Mouse (Mus musculus): Measurements from ENCODE around the gene Olfr209. TPM values are rescaled to one million over a fixed set of nuclear protein-coding genes. Genes with fewer than 3 reads are reported as not detected.

The Olfr209 gene
- not detected in 2 replicates for polyA plus RNA-seq (2015; fragmentation: Nextera tagmentation; extraction: Ambion mirVana)

- Histone ChIP-seq H3K4me2 (no peak within 1 kb of the TSS), H3K9ac (no peak within 1 kb of the TSS), H3K27me3 (no peaks in the 10 kb centered on the region), H3K9me3 (replicated peaks) (no peaks in the 10 kb centered on the region), H3K27ac (no peak within 1 kb of the TSS), H3K36me3 (no peaks in the 10 kb centered on the region), H3K4me3 (no peak within 1 kb of the TSS), H3K4me1 (replicated peaks) (no peaks in the 10 kb centered on the region)
- ATAC-seq (replicated peaks; ENCODE audit: insufficient number of reproducible peaks, insufficient read depth, low FRiP score, low read depth): no peak
- 63% methylated on average over 2 of the region's 2 CpGs for WGBS
Measured at GRCm38 (mm10) chr16:59363893-59364292, at the start of gene Olfr209. Gene Olfr209, minus strand, starts transcription at chr16:59363993.

- no peaks in the 10 kb centered on the region for H3K9me3 ChIP-seq (replicated peaks)
- H3K4me1 ChIP-seq (replicated peaks): 0 out of 2 replicates have a peak, but pooled peaks cover 2% of the 10 kb centered on the region
- H3K27ac ChIP-seq: no peak overlapping the region
- H3K4me2 ChIP-seq: no peak overlapping the region
- H3K4me3 ChIP-seq: no peak overlapping the region
- WGBS: 44% methylated on average over 4 of the region's 4 CpGs
- no peaks in the 10 kb centered on the region for H3K36me3 ChIP-seq
- no peak for ATAC-seq (replicated peaks; ENCODE audit: insufficient number of reproducible peaks, insufficient read depth, low FRiP score, low read depth)
- no peak overlapping the region for H3K9ac ChIP-seq
- no peaks in the 10 kb centered on the region for H3K27me3 ChIP-seq
Measured at GRCm38 (mm10) chr16:59413475-59413874, 49.7 kb upstream of the Olfr209 start.

- 56% methylated on average over 2 of the region's 2 CpGs for WGBS
- no peak for ATAC-seq (replicated peaks; ENCODE audit: insufficient number of reproducible peaks, insufficient read depth, low FRiP score, low read depth)
- Histone ChIP-seq H3K36me3 (no peaks in the 10 kb centered on the region), H3K4me1 (replicated peaks) (0 out of 2 replicates have a peak, but pooled peaks cover 2% of the 10 kb centered on the region), H3K27ac (no peak overlapping the region), H3K4me3 (no peak overlapping the region), H3K9ac (no peak overlapping the region), H3K4me2 (no peak overlapping the region), H3K9me3 (replicated peaks) (no peaks in the 10 kb centered on the region), H3K27me3 (no peaks in the 10 kb centered on the region)
Measured at GRCm38 (mm10) chr16:59409800-59410199, 46.0 kb upstream of the Olfr209 start.

- Histone ChIP-seq H3K4me2 (no peak overlapping the region), H3K27ac (no peak overlapping the region), H3K9me3 (replicated peaks) (no peaks in the 10 kb centered on the region), H3K27me3 (no peaks in the 10 kb centered on the region), H3K4me3 (no peak overlapping the region), H3K36me3 (no peaks in the 10 kb centered on the region), H3K9ac (no peak overlapping the region), H3K4me1 (replicated peaks) (0 out of 2 replicates have a peak, but pooled peaks cover 2% of the 10 kb centered on the region)
- no peak for ATAC-seq (replicated peaks; ENCODE audit: insufficient number of reproducible peaks, insufficient read depth, low FRiP score, low read depth)
- WGBS: 81% methylated on average over 15 of the region's 15 CpGs
Measured at GRCm38 (mm10) chr16:59409341-59409748, 45.6 kb upstream of the Olfr209 start.

GRCm38 (mm10) chr16:59407032-59407431 is 43.2 kb upstream of the Olfr209 start, which contains the start of gene Gabrr3:
Gene Gabrr3, plus strand, starts transcription at chr16:59407332.
- Histone ChIP-seq H3K27me3 (no peaks in the 10 kb centered on the region), H3K9ac (no peak within 1 kb of the TSS), H3K36me3 (no peaks in the 10 kb centered on the region), H3K27ac (no peak within 1 kb of the TSS), H3K4me2 (no peak within 1 kb of the TSS), H3K4me3 (no peak within 1 kb of the TSS), H3K4me1 (replicated peaks) (no peaks in the 10 kb centered on the region), H3K9me3 (replicated peaks) (no peaks in the 10 kb centered on the region)
- no peak for ATAC-seq (replicated peaks; ENCODE audit: insufficient number of reproducible peaks, insufficient read depth, low FRiP score, low read depth)
- WGBS: 61% methylated on average over 5 of the region's 5 CpGs

- no peak overlapping the region for H3K9ac ChIP-seq
- no peaks in the 10 kb centered on the region for H3K27me3 ChIP-seq
- no peaks in the 10 kb centered on the region for H3K9me3 ChIP-seq (replicated peaks)
- H3K4me1 ChIP-seq (replicated peaks): no peaks in the 10 kb centered on the region
- no peak overlapping the region for H3K4me2 ChIP-seq
- ATAC-seq (replicated peaks; ENCODE audit: insufficient number of reproducible peaks, insufficient read depth, low FRiP score, low read depth): no peak
- H3K36me3 ChIP-seq: no peaks in the 10 kb centered on the region
- H3K27ac ChIP-seq: no peak overlapping the region
- H3K4me3 ChIP-seq: no peak overlapping the region
- 58% methylated on average over 9 of the region's 9 CpGs for WGBS
Measured at GRCm38 (mm10) chr16:59404798-59405197, 41.0 kb upstream of the Olfr209 start.

GRCm38 (mm10) chr16:59403684-59404083 is 39.9 kb upstream of the Olfr209 start:
- 8% methylated on average over 4 of the region's 4 CpGs for WGBS
- ATAC-seq (replicated peaks; ENCODE audit: insufficient number of reproducible peaks, insufficient read depth, low FRiP score, low read depth): no peak

GRCm38 (mm10) chr16:59401985-59402384 is 38.2 kb upstream of the Olfr209 start:
- Histone ChIP-seq H3K27me3 (no peaks in the 10 kb centered on the region), H3K36me3 (no peaks in the 10 kb centered on the region), H3K4me2 (no peak overlapping the region), H3K4me3 (no peak overlapping the region), H3K27ac (no peak overlapping the region), H3K9ac (no peak overlapping the region), H3K4me1 (replicated peaks) (no peaks in the 10 kb centered on the region), H3K9me3 (replicated peaks) (no peaks in the 10 kb centered on the region)
- 74% methylated on average over 4 of the region's 4 CpGs for whole genome bisulfite sequencing
- no peak for ATAC-seq (replicated peaks; ENCODE audit: insufficient number of reproducible peaks, insufficient read depth, low FRiP score, low read depth)

More at GRCm38 (mm10) chr16:59403684-59404083, 39.9 kb upstream of the Olfr209 start:
- H3K4me3 ChIP-seq: no peak overlapping the region
- no peaks in the 10 kb centered on the region for H3K27me3 ChIP-seq
- no peak overlapping the region for H3K27ac ChIP-seq
- H3K4me1 ChIP-seq (replicated peaks): no peaks in the 10 kb centered on the region
- no peaks in the 10 kb centered on the region for H3K9me3 ChIP-seq (replicated peaks)
- H3K9ac ChIP-seq: no peak overlapping the region
- H3K36me3 ChIP-seq: no peaks in the 10 kb centered on the region
- H3K4me2 ChIP-seq: no peak overlapping the region

- Histone ChIP-seq H3K36me3 (no peaks in the 10 kb centered on the region), H3K9ac (no peak overlapping the region), H3K4me3 (no peak overlapping the region), H3K9me3 (replicated peaks) (no peaks in the 10 kb centered on the region), H3K27ac (no peak overlapping the region), H3K27me3 (no peaks in the 10 kb centered on the region), H3K4me2 (no peak overlapping the region), H3K4me1 (replicated peaks) (no peaks in the 10 kb centered on the region)
- WGBS: 79% methylated on average over 7 of the region's 7 CpGs
- no peak for ATAC-seq (replicated peaks; ENCODE audit: insufficient number of reproducible peaks, insufficient read depth, low FRiP score, low read depth)
Measured at GRCm38 (mm10) chr16:59401102-59401501, 37.3 kb upstream of the Olfr209 start.

- no peaks in the 10 kb centered on the region for H3K4me1 ChIP-seq (replicated peaks)
- no peaks in the 10 kb centered on the region for H3K9me3 ChIP-seq (replicated peaks)
- H3K36me3 ChIP-seq: no peaks in the 10 kb centered on the region
- no peak overlapping the region for H3K27ac ChIP-seq
- no peak overlapping the region for H3K4me3 ChIP-seq
- 56% methylated on average over 3 of the region's 3 CpGs for WGBS
- no peak overlapping the region for H3K4me2 ChIP-seq
- H3K27me3 ChIP-seq: no peaks in the 10 kb centered on the region
- no peak for ATAC-seq (replicated peaks; ENCODE audit: insufficient number of reproducible peaks, insufficient read depth, low FRiP score, low read depth)
- no peak overlapping the region for H3K9ac ChIP-seq
Measured at GRCm38 (mm10) chr16:59393300-59393699, 29.5 kb upstream of the Olfr209 start.

- H3K4me3 ChIP-seq: no peak within 1 kb of the TSS
- H3K36me3 ChIP-seq: no peaks in the 10 kb centered on the region
- no peaks in the 10 kb centered on the region for H3K9me3 ChIP-seq (replicated peaks)
- ATAC-seq (replicated peaks; ENCODE audit: insufficient number of reproducible peaks, insufficient read depth, low FRiP score, low read depth): no peak
- H3K9ac ChIP-seq: no peak within 1 kb of the TSS
- no peak within 1 kb of the TSS for H3K4me2 ChIP-seq
- no peaks in the 10 kb centered on the region for H3K27me3 ChIP-seq
- H3K27ac ChIP-seq: no peak within 1 kb of the TSS
- WGBS: 78% methylated on average over 1 of the region's 1 CpGs
- H3K4me1 ChIP-seq (replicated peaks): no peaks in the 10 kb centered on the region
Measured at GRCm38 (mm10) chr16:59349146-59349545, 14.6 kb downstream of the Olfr209 start, which contains the start of gene Olfr206. Gene Olfr206, minus strand, starts transcription at chr16:59349246.

- Histone ChIP-seq H3K4me1 (replicated peaks) (no peaks in the 10 kb centered on the region), H3K27me3 (no peaks in the 10 kb centered on the region), H3K36me3 (no peaks in the 10 kb centered on the region), H3K9me3 (replicated peaks) (no peaks in the 10 kb centered on the region), H3K4me2 (no peak within 1 kb of the TSS), H3K9ac (no peak within 1 kb of the TSS), H3K4me3 (no peak within 1 kb of the TSS), H3K27ac (no peak within 1 kb of the TSS)
- ATAC-seq (replicated peaks; ENCODE audit: insufficient number of reproducible peaks, insufficient read depth, low FRiP score, low read depth): no peak
Measured at GRCm38 (mm10) chr16:59331038-59331437, 32.8 kb downstream of the Olfr209 start, which contains the start of gene Olfr205. Gene Olfr205, minus strand, starts transcription at chr16:59331138.

Data from heart, embryonic 15.5 days (tissue).